Mouse (Mus musculus) neural tube, embryonic 13.5 days (tissue): Measurements from ENCODE around the gene Osbpl2. TPM values are rescaled to one million over a fixed set of nuclear protein-coding genes. Genes with fewer than 3 reads are reported as not detected.
"Not testable (repeated sequence)": the region's sequence is repeated elsewhere in the genome, so short reads cannot be mapped to it uniquely, and the experiment has no call there.

ENCODE experiments used
- ATAC-seq: fragments of 200-750 bp; cut with Nextera tagmentation; 2 replicates; pipeline ENCODE4 v1.8.0; 2017; ENCODE audit warnings: low read depth, mild to moderate bottlenecking, moderate TSS enrichment, moderate library complexity
- H3K27ac ChIP-seq: fragments of 300-500 bp; sonication (generic); replicated peaks from 2 replicates; pipeline ENCODE4 v1.5.1; 2015; ENCODE audit warnings: moderate library complexity, mild to moderate bottlenecking, inconsistent platforms
- H3K27me3 ChIP-seq: fragments of 300-500 bp; sonication (generic); 2 replicates; pipeline ENCODE4 v1.6.1; 2015; ENCODE audit warnings: mild to moderate bottlenecking, inconsistent platforms
- H3K36me3 ChIP-seq: fragments of 300-500 bp; sonication (generic); 2 replicates; pipeline ENCODE4 v1.6.1; 2015; ENCODE audit warnings: mild to moderate bottlenecking, inconsistent platforms
- H3K4me1 ChIP-seq: fragments of 300-500 bp; sonication (generic); replicated peaks from 2 replicates; pipeline ENCODE4 v1.6.1; 2015; ENCODE audit warnings: inconsistent platforms
- H3K4me2 ChIP-seq: fragments of 300-500 bp; sonication (generic); 2 replicates; pipeline ENCODE4 v1.6.1; 2015; ENCODE audit warnings: inconsistent platforms, mild to moderate bottlenecking, moderate library complexity
- H3K4me3 ChIP-seq: fragments of 300-500 bp; sonication (generic); 2 replicates; pipeline ENCODE4 v1.5.1; 2015; ENCODE audit warnings: mild to moderate bottlenecking, inconsistent platforms
- H3K9ac ChIP-seq: fragments of 300-500 bp; sonication (generic); 2 replicates; pipeline ENCODE4 v1.6.1; 2015; ENCODE audit warnings: moderate library complexity, mild to moderate bottlenecking, inconsistent platforms
- H3K9me3 ChIP-seq: fragments of 300-500 bp; sonication (generic); 2 replicates; pipeline ENCODE4 v1.6.1; 2016; ENCODE audit warnings: inconsistent platforms
- WGBS: fragments of 180-500 bp; shearing (Covaris S2); methylation state at CpG from one replicate; pipeline ENCODE4 v1.1.7; 2015; 5-methylcytosine and 5-hydroxymethylcytosine counted together
- polyA plus RNA-seq: library from polyadenylated mRNA; unstranded; fragments of >200 nt; fragmentation: Nextera tagmentation; extraction: Ambion mirVana; gene quantifications from 2 replicates; pipeline ENCODE4 v1.2.1, GENCODE M21; 2015

Gene Osbpl2
- polyA plus RNA-seq, 1 experiment from 2014 or later = 61.2 TPM

- ATAC-seq = peak; percentile 77
- WGBS = under 1% methylated on average over 79 of the region's 80 CpGs
- no peaks in the 10 kb centered on the region for H3K27me3 ChIP-seq
- H3K36me3 ChIP-seq = peaks cover 36% of the 10 kb centered on the region
- no peaks in the 10 kb centered on the region for H3K9me3 ChIP-seq
- H3K27ac ChIP-seq = peak overlapping the region; percentile 95
- peak overlapping the region; percentile 100 for H3K4me2 ChIP-seq
- H3K4me1 ChIP-seq = peaks cover 26% of the 10 kb centered on the region
- H3K9ac ChIP-seq = peak overlapping the region; percentile 95
- peak overlapping the region; percentile 96 for H3K4me3 ChIP-seq
Observed at GRCm38 (mm10) chr2:180171522-180172070, 52.5 kb downstream of the Osbpl2 start.

GRCm38 (mm10) chr2:180172152-180172551, 53.0 kb downstream of the Osbpl2 start:
- Histone ChIP-seq H3K27me3 (no peaks in the 10 kb centered on the region), H3K4me3 (peak overlapping the region; percentile 96), H3K4me1 (peaks cover 26% of the 10 kb centered on the region), H3K4me2 (peak overlapping the region; percentile 100), H3K9ac (peak overlapping the region; percentile 95), H3K27ac (peak overlapping the region; percentile 95), H3K36me3 (peaks cover 42% of the 10 kb centered on the region), H3K9me3 (no peaks in the 10 kb centered on the region)
- ATAC-seq = no peak
- WGBS = 5% methylated on average over 8 of the region's 9 CpGs

GRCm38 (mm10) chr2:180173163-180173562, 54.1 kb downstream of the Osbpl2 start:
- 89% methylated on average over 4 of the region's 4 CpGs for WGBS

GRCm38 (mm10) chr2:180173711-180174110, 54.6 kb downstream of the Osbpl2 start:
- 90% methylated on average over 8 of the region's 8 CpGs for WGBS
- ATAC-seq, H3K27me3 ChIP-seq, H3K27ac ChIP-seq, H3K9me3 ChIP-seq, H3K4me3 ChIP-seq: not testable (repeated sequence)
- Histone ChIP-seq H3K4me2 (peak overlapping the region; percentile 100), H3K9ac (0 out of 2 replicates have a peak overlapping the region, but pooled peaks have one; percentile 17), H3K4me1 (peaks cover 26% of the 10 kb centered on the region), H3K36me3 (peaks cover 58% of the 10 kb centered on the region)

More at GRCm38 (mm10) chr2:180173163-180173562, 54.1 kb downstream of the Osbpl2 start:
- no peaks in the 10 kb centered on the region for H3K9me3 ChIP-seq
- no peaks in the 10 kb centered on the region for H3K27me3 ChIP-seq
- peaks cover 52% of the 10 kb centered on the region for H3K36me3 ChIP-seq
- no peak overlapping the region for H3K27ac ChIP-seq
- H3K4me2 ChIP-seq = peak overlapping the region; percentile 100
- ATAC-seq = no peak
- peak overlapping the region; percentile 95; the same call in 1 of the 2 replicates for H3K9ac ChIP-seq
- peaks cover 26% of the 10 kb centered on the region for H3K4me1 ChIP-seq
- H3K4me3 ChIP-seq = peak overlapping the region; percentile 96

DNA sequence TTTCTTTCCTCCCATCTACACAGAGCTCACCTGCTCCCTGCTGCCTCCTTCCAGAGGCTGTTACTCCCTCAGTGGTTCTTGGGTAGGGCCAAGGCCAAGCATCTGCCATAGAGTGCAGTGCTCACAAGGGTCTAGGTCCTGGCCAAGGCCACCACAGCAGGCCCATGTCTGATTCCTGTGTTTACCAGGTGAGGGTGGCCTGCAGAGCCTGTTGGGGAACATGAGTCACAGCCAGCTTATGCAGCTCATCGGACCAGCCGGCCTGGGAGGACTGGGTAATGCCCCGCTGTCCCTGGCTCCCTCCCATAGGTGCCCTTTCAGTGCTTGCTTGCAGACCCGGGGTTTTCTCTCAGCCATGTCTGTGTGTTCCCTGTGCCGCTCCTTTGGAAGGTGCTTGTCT, 55.0 kb downstream of the Osbpl2 start:
- H3K27ac ChIP-seq = no peak overlapping the region
- H3K36me3 ChIP-seq = peaks cover 62% of the 10 kb centered on the region
- no peaks in the 10 kb centered on the region for H3K9me3 ChIP-seq
- WGBS = 93% methylated on average over 5 of the region's 5 CpGs
- H3K4me1 ChIP-seq = peaks cover 26% of the 10 kb centered on the region
- no peak overlapping the region for H3K4me3 ChIP-seq
- no peaks in the 10 kb centered on the region for H3K27me3 ChIP-seq
- no peak overlapping the region for H3K9ac ChIP-seq
- no peak overlapping the region for H3K4me2 ChIP-seq
- no peak for ATAC-seq

GRCm38 (mm10) chr2:180175725-180176124, 56.6 kb downstream of the Osbpl2 start:
- 90% methylated on average over 7 of the region's 7 CpGs for WGBS
- no peaks in the 10 kb centered on the region for H3K27me3 ChIP-seq
- H3K27ac ChIP-seq = no peak overlapping the region
- H3K4me1 ChIP-seq = peaks cover 26% of the 10 kb centered on the region
- no peak for ATAC-seq
- H3K4me3 ChIP-seq = no peak overlapping the region
- H3K9ac ChIP-seq = no peak overlapping the region
- no peak overlapping the region for H3K4me2 ChIP-seq
- peaks cover 65% of the 10 kb centered on the region for H3K36me3 ChIP-seq
- no peaks in the 10 kb centered on the region for H3K9me3 ChIP-seq

GRCm38 (mm10) chr2:180181542-180181941, 62.4 kb downstream of the Osbpl2 start:
- Histone ChIP-seq H3K4me2 (no peak overlapping the region), H3K4me3 (no peak overlapping the region), H3K9ac (no peak overlapping the region), H3K4me1 (no peaks in the 10 kb centered on the region), H3K27me3 (no peaks in the 10 kb centered on the region), H3K27ac (no peak overlapping the region), H3K36me3 (peaks cover 30% of the 10 kb centered on the region), H3K9me3 (no peaks in the 10 kb centered on the region)
- 88% methylated on average over 9 of the region's 9 CpGs for WGBS
- ATAC-seq = no peak

GRCm38 (mm10) chr2:180184011-180184751, 65.1 kb downstream of the Osbpl2 start:
- Histone ChIP-seq H3K36me3 (peaks cover 3% of the 10 kb centered on the region; the same call in 1 of the 2 replicates), H3K4me1 (no peaks in the 10 kb centered on the region), H3K9me3 (no peaks in the 10 kb centered on the region), H3K4me3 (no peak overlapping the region), H3K4me2 (no peak overlapping the region), H3K27ac (no peak overlapping the region), H3K9ac (no peak overlapping the region), H3K27me3 (no peaks in the 10 kb centered on the region)
- no peak for ATAC-seq
- WGBS = 90% methylated on average over 24 of the region's 24 CpGs

GRCm38 (mm10) chr2:180184752-180185109, 65.6 kb downstream of the Osbpl2 start:
- no peaks in the 10 kb centered on the region; the same call in 1 of the 2 replicates for H3K36me3 ChIP-seq
- no peak for ATAC-seq
- WGBS = 88% methylated on average over 6 of the region's 6 CpGs

DNA sequence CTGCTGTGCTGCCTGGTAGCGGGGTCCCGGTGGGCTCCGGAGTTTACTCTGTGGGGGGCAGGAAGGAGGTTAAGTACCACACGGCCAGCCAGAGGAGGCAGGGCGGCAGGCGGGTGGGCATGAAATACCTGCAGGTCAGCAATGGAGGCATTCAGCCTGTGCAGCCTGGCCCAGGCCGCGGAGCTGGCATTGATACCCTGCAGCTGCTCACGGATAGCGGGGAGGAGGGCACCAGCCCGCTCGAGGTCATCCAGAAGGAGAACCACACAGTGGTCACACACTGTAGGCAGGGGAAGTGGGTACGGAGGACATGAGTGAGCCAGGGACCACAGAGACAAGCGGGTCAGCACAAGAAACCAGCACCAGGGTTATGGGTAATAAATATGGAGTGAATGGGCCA, 66.6 kb downstream of the Osbpl2 start:
- Histone ChIP-seq H3K9me3 (no peaks in the 10 kb centered on the region), H3K4me2 (no peak overlapping the region), H3K9ac (no peak overlapping the region), H3K4me1 (no peaks in the 10 kb centered on the region), H3K4me3 (no peak overlapping the region), H3K27me3 (no peaks in the 10 kb centered on the region), H3K36me3 (no peaks in the 10 kb centered on the region), H3K27ac (no peak overlapping the region)
- no peak for ATAC-seq
- 93% methylated on average over 14 of the region's 14 CpGs for WGBS

More at GRCm38 (mm10) chr2:180184752-180185109, 65.6 kb downstream of the Osbpl2 start:
- Histone ChIP-seq H3K9me3 (no peaks in the 10 kb centered on the region), H3K27me3 (no peaks in the 10 kb centered on the region), H3K9ac (no peak overlapping the region), H3K4me3 (no peak overlapping the region), H3K4me1 (no peaks in the 10 kb centered on the region), H3K27ac (no peak overlapping the region), H3K4me2 (no peak overlapping the region)

GRCm38 (mm10) chr2:180187362-180187761, 68.3 kb downstream of the Osbpl2 start:
- H3K4me3 ChIP-seq = no peak overlapping the region
- no peaks in the 10 kb centered on the region for H3K27me3 ChIP-seq
- no peak overlapping the region for H3K4me2 ChIP-seq
- no peak overlapping the region for H3K9ac ChIP-seq
- no peaks in the 10 kb centered on the region for H3K36me3 ChIP-seq
- 80% methylated on average over 11 of the region's 11 CpGs for WGBS
- ATAC-seq = no peak
- no peak overlapping the region for H3K27ac ChIP-seq
- no peaks in the 10 kb centered on the region for H3K9me3 ChIP-seq
- H3K4me1 ChIP-seq = no peaks in the 10 kb centered on the region

GRCm38 (mm10) chr2:180196610-180197322, 77.7 kb downstream of the Osbpl2 start:
- no peaks in the 10 kb centered on the region for H3K36me3 ChIP-seq
- H3K9me3 ChIP-seq = no peaks in the 10 kb centered on the region
- no peak for ATAC-seq
- no peak overlapping the region for H3K4me3 ChIP-seq
- no peak overlapping the region for H3K27ac ChIP-seq
- no peaks in the 10 kb centered on the region for H3K27me3 ChIP-seq
- peaks cover 36% of the 10 kb centered on the region for H3K4me1 ChIP-seq
- WGBS = 87% methylated on average over 12 of the region's 12 CpGs
- H3K9ac ChIP-seq = no peak overlapping the region
- H3K4me2 ChIP-seq = no peak overlapping the region
